Mouse (Mus musculus) E14TG2a.4 (cell line): Measurements from ENCODE around the gene Mturn.

ENCODE experiments used
- CTCF ChIP-seq: conservative IDR thresholded peaks from 2 replicates; pipeline ENCODE4 v1.5.1; 2014; ENCODE audit warnings: low read length
- NANOG ChIP-seq: IDR thresholded peaks from 2 replicates; pipeline ENCODE4 v1.6.1; 2014; ENCODE audit warnings: borderline replicate concordance, low read length, mixed read lengths

GRCm38 (mm10) chr6:54691368-54692116 is 10.1 kb downstream of the Mturn start:
- TF ChIP-seq CTCF (no peak), NANOG (no peak)
